Mouse (Mus musculus) myocyte (in vitro differentiated cells): ENCODE results near the gene Lemd1.

Source experiments
- CEBPB ChIP-seq: IDR thresholded peaks from 2 replicates; pipeline ENCODE4 v1.6.1; 2011; ENCODE audit warnings: mild to moderate bottlenecking, moderate library complexity; ENCODE audit not compliant: poor library complexity, insufficient read depth, severe bottlenecking
- E2F4 ChIP-seq: IDR thresholded peaks from one replicate; pipeline ENCODE4 v1.6.1; 2011; ENCODE audit warnings: mild to moderate bottlenecking, control low read depth, moderate library complexity; ENCODE audit not compliant: insufficient read depth
- MAX ChIP-seq: IDR thresholded peaks from one replicate; pipeline ENCODE4 v1.6.1; 2011; ENCODE audit warnings: low read depth, mild to moderate bottlenecking, control low read depth
- MYOD1 ChIP-seq, 3 experiments: IDR thresholded peaks; one replicate each; pipeline ENCODE4 v1.6.1; 2011; ENCODE audit warnings: control low read depth in 2 of 3, low read depth in 2 of 3, mild to moderate bottlenecking in 2 of 3, moderate library complexity in 1 of 3; ENCODE audit not compliant: insufficient read length in 2 of 3, control insufficient read depth in 1 of 3
- MYOG ChIP-seq, 3 experiments: IDR thresholded peaks; one replicate each; pipeline ENCODE4 v1.6.1; 2011; ENCODE audit warnings: control low read depth in 2 of 3, low read depth in 2 of 3, mild to moderate bottlenecking in 2 of 3; ENCODE audit not compliant: insufficient read length in 2 of 3, control insufficient read depth in 1 of 3, insufficient read depth in 1 of 3
- POLR2A ChIP-seq: IDR thresholded peaks from one replicate; pipeline ENCODE4 v1.6.1; 2011; ENCODE audit warnings: low read depth, mild to moderate bottlenecking, control low read depth, moderate library complexity; ENCODE audit not compliant: insufficient read length
- POLR2AphosphoS2 ChIP-seq: IDR thresholded peaks from one replicate; pipeline ENCODE4 v1.6.1; 2011; ENCODE audit warnings: low read depth, control low read depth; ENCODE audit not compliant: insufficient read length
- REST ChIP-seq: IDR thresholded peaks from one replicate; pipeline ENCODE4 v1.6.1; 2011; ENCODE audit warnings: mild to moderate bottlenecking, control low read depth, moderate library complexity; ENCODE audit not compliant: insufficient read depth, insufficient read length
- SRF ChIP-seq: IDR thresholded peaks from one replicate; pipeline ENCODE4 v1.6.1; 2011; ENCODE audit warnings: low read depth; ENCODE audit not compliant: control insufficient read depth, insufficient read length
- TCF12 ChIP-seq: IDR thresholded peaks from one replicate; pipeline ENCODE4 v1.6.1; 2011; ENCODE audit warnings: mild to moderate bottlenecking, control low read depth; ENCODE audit not compliant: poor library complexity, insufficient read depth, severe bottlenecking
- TCF3 ChIP-seq: IDR thresholded peaks from one replicate; pipeline ENCODE4 v1.6.1; 2011; ENCODE audit warnings: low read depth, control low read depth; ENCODE audit not compliant: insufficient read length
- USF1 ChIP-seq: IDR thresholded peaks from one replicate; pipeline ENCODE4 v1.6.1; 2011; ENCODE audit warnings: low read depth, mild to moderate bottlenecking, control low read depth, moderate library complexity

- TF ChIP-seq POLR2A (no peak), MAX (no peak), POLR2AphosphoS2 (no peak), SRF (no peak), CEBPB (no peak), USF1 (no peak), TCF12 (no peak), E2F4 (no peak), MYOG (IDR thresholded peaks at IDR 0.05; ENCODE audit: control insufficient read depth in 1 of 3, insufficient read depth in 1 of 3, insufficient read length in 2 of 3, low read depth in 2 of 3) (no peak), TCF3 (no peak), REST (no peak), MYOD1 (IDR thresholded peaks at IDR 0.05; ENCODE audit: control insufficient read depth in 1 of 3, insufficient read length in 2 of 3, low read depth in 2 of 3) (no peak)
These were observed 4.5 kb downstream of the Lemd1 start for GRCm38 (mm10) chr1:132195681-132196080.
